Mouse (Mus musculus): ENCODE data around the gene Rnls.

Rnls gene

DNA sequence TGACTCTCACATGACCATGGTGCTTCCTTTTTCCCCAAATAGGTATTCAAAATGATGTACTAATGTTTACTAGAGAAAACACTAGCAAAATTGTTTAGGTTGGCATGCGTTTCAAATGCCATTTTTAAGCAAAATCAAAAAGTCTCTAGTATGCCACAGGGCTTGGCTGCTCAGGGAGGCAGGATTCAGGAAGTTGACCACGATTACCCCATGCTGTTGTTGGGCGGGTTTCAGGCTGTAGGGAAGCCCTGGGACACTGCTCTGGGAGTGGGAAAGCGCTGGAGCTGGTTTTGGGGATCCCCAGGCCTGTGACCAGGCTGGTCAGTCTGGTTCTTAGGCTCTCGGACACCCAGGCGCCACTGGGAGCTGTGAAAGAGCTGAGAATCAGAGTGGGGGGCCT, 213.7 kb downstream of the Rnls start:
- no peak for DNase-seq

DNA sequence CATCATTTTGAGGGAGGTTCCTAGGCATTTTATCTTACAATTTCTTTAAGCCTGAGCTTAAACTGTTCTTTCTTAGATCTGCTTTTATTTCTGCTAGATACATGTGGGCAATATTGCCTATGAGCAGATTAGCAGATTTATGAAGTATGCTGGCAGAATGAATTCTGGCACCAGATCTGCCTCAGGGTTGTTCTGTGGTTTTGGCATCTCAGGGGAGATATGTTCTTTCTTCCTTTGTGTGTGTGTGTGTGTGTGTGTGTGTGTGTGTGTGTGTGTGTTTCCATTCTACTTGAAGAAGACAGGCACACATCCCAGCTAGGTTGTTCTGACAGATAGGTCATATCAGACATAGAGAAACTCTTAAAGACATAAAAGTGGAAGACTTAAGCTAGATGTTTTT, 218.1 kb downstream of the Rnls start:
- DNase-seq: no peak

DNA sequence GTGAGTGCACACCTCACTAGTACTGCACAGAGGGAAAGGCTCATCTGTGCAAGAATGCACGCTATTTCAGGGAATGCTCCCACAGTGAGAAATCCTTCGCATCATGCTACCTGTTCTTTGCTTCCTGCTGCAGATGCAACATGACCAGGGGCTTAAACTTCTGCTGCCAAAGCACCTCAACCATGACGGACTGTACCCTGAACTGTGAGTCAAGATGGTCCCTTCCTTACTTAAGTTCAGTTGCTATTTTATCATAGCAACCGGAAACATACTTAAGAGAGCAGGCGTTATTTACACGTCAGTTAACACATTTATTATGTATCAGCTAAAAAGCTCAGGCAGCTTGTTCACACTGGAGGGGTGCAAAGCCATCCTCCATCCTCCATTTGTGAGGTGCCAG, 222.2 kb downstream of the Rnls start:
- no peak for DNase-seq

DNA sequence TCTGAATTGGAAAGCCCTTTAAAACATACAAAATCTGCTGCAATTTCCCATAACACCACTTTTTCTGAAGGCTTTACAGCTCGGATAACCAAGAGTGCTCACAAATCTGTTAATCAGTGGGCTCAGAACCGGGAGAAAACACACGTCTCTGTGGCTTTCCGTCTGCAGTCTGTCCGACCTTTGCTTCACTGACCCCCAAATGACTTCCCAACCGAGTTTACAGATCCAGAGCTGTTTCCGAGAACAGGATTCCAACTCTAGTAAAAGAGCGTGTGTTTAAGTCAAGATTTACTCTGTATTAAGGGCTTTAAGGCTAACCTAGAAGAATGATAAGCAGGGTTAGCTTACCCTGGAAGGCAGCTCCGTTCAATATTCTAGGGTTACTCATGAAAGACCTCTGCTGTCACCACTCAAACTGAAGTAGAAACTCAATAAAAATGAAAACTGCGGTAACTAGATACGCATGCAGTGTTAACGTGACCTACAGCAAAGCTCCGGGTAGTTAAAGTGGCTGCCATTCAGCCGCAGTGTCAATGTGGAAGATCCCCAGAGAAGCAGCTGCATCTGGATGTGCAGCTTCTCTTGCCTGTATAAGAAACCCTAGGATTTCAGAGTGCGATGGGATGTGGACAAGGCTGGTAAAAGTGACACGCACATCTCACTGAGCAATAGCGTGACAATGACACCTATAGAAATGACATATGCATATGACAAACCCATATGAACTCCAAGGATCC, 224.4 kb downstream of the Rnls start:
- DNase-seq: no peak

DNA sequence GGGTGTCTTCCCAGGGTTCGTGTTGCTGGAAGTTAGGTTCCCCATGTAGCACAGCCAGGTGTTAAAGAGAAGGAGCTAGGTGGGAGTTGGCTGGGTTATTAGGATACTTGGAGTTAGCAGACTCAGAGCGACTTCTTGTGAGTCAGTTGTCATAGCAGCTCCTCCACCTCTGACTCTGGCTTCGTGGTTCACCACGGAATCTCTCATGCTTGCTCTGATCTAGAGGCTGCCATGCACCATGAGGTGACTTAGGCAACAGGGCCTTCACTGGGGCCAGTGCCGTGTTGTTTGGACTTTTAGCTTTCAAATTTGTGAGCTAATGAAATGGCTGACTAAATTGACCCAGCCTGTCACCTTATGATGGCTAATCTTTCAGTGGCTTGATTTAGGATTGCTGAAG, 227.3 kb downstream of the Rnls start:
- no peak for DNase-seq

DNA sequence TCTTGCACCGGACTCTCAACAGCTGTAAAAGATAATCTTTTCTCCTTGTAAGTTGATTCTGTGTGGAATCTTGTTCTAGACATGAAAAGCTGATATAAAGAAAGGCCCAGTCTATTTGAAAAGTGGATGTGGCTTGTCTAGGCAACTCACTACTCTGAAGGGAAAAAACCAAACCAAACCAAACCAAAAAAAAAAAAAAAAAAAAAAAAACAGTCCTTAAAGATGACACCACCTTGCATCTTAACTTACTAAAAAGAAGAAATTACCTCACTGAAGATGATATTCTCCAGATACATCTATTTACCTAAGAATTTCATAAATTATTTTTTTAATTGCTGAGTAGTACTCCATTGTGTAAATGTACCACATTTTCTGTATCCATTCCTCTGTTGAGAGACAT, 230.2 kb downstream of the Rnls start:
- no peak for DNase-seq

DNA sequence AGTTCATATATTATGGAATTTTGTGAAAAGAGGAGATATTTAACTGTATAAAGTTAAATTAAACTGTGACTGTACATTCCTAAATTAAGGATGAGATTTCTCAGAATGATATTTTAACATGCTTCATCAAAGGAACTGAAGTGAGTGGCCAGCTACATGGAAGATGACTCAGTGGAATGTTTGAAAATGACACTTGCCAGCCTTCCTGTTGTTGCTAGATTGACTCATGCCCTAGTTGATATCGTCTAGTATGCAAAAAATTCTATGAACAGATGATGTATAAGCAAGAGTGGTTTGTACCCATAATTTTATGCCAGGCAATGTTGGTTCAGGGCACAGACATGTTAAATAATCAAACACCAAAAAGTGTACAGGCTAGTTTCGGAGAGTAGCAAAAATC, 232.2 kb downstream of the Rnls start:
- DNase-seq: no peak

DNA sequence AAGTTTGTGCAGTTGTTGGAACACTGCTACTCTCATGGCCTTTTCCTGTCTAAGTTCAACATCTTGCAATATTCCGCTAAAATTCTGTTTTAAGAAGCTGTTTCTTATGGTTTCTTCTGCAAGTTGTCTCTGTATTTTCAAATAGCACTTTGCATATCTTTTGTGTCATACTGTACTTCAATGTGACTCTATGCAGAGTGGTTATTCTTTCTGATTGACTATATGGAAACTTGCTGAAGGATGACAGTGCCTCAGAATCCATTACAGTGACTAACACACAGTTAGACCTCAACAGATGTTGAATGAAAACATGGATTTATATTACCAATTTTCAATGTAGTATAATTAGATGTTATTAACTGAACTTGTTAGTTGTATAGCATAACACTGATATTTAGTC, 232.9 kb downstream of the Rnls start:
- no peak for DNase-seq

DNA sequence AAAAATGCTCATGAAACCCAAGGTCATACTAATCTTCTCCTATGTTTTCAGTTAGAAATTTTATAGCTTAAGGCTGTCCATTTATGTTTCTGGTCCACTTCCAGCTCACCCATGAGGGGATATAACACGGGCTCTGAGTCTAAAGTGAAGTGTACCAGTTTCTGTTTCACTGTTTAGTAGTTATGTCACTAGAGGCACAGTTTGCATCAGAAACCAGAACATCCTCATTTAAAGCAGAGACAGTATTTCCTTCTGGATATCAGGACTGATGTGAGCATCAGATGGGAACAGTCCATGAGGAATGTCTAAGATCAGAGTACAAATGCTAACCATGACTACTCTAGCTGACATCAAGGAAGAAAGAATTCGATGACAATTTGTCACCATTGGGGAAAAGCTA, 233.9 kb downstream of the Rnls start:
- DNase-seq: no peak

DNA sequence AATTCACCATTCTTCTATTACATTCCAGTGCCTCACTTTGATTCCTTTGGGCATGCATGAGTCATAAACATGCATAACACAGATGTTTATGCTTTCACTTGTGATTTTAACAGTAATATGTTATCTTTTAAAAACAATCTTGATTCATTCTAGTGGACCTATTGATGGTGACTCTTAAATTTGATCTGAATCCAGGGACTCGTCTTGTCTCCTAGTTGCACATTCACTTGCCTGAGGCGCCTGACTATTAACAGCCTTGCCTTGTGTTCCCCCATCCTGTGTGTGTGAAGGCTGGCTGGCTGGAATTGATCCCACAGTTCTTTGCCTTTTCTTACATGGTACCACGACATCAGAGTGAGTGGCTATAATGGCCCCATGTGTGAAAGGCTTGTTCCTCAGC, 243.7 kb downstream of the Rnls start:
- no peak for DNase-seq

DNA sequence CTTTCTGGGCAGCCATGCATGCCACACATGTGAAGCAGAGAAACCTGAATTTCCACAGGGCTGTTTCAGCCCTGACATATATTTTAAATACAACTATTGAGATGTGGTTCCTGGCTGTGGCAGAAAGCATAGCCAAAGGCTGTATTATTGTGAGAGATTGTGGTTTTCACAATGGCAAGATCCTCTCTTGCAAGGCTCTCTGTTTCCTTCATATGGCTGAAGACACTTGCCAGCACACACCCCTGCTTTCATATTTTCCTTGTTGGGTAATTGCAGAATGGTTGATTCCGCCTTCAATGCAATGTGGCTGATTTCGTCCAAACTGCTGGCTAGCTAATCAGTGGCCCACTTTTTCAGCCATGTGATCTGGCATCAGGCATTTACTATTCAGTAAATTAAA, 248.9 kb downstream of the Rnls start:
- no peak for DNase-seq

DNA sequence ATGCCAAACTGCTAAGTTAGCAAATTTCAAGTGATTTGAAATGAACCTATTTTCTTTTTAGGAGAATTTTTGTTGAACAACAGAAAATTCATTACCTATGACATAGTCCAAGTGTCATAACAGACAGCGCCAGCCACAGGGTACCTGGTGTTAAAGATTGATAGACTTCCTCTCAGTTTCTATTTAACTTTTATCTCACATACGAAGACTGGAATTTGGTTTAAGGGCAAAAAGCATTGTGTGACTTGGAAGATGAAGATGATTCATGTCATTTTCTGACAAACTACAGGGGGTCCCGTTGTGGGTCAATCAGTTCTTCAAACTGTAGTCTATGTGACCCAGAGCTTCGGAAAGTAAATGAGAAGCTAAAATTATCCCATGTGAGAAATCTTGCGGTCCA, 254.8 kb downstream of the Rnls start:
- no peak for DNase-seq

DNA sequence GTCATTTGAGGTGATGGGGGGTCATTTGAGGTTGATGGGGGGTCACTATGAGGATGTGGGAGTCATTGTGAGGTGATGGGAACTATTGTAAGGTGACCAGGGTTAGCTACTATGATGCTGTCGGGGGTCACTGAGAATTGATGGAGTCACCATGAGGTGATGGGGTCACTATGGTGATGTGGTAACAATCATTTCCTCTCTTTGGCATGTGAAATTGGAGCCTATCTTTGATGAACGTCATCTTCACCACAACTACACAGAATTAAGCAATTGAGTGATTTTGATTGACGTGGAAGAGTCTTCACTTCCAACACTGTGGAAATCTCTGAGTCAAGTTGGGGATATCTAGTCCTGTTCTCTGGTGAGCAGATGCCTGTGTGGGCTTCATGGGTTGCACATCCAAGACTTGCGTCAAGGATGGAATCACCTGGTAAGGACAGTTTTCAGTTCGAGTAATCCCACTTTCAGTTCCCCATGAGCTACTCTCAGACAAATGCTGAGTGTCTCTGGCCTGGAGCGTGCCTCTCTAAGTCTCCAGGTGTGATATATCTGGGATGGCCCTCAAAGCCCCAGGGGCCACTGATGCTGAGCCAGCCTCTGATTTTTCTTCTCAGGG, 269.4 kb downstream of the Rnls start:
- DNase-seq: no peak

DNA sequence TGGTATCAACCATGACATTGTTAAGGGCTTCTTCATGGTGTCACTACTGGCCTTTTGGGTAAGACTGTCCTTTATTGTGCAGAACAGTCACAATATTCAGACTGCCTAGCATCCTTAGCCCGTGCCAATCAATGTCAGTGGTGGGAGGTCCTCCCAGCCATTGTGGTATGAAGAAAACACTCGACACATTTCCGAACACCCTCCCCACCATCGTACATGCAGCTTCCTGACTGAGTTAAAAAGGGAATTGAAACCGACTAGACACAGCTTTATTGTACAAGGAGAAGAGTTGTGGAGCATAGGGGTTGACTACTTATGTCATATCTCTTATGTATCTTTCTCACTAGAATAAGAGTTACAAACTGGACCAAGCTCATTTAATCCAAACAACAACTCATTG, 272.1 kb downstream of the Rnls start:
- no peak for DNase-seq

DNA sequence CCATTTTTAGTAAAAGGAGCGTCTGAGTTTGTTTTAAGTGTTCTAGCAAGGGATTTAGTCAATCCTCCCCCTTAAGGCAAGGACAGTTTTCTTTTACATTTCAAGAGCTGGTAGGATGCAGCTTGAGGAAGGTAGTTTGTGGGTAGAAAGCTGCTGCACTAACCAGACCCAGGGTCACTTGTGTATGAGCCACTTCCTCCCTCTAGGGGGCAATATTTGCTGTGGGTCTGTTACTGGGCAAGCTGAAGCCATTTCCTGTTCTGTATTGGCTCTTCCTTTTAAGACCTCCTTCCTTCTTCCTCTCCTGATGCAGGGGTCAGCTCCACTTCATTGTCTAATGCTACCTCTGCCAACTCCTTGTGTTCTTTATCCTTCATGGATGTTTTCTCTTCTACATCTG, 273.2 kb downstream of the Rnls start:
- peak; percentile 10 for DNase-seq

DNA sequence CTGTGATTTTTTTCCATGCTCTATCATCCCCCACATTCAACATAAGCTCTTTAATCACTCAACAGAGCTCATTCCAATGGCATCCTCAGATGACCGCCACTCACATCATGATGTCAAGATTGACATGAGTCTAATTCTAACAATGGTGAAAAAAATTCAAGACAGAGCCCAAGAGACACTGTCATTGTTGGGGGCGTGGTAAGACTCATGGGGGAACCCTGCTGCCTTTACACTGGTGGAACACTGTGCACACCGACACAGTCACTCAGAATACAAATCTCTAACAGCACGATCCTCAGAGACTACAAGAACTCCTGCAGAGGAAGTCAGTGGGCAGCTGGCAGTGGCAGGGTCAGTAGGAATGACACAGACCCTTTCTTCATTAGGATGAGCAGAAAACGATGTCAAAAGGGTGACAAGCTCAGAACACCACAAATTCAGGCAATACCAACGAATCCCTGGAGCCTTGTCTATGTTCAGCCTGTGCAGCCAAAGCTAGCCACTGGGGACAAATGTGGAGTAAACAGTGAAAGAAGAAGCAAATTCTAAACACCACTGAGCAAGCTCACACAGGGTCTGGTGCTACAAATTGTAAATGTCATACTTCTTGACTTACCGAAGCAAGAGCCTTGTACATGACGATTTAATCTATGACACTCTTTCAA, 277.3 kb downstream of the Rnls start:
- DNase-seq: peak; percentile 36

DNA sequence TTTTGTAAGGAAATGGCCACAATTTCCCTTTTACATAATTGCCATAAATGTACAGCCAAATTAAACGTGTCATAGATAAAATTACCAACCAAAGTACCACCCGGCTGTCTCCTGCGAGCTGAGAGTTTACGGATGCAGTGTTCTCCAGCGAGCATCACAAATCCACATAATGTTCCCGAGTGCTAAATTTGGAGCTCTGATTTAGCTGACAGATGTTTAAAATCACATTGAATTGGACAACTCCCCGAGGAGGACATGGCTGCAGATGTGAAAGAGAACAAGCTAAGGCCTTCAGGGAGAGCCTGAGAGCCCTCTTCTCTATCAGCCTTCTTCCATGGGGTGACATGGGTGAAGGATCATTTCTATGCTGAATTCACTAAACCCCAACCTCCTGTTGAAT, 278.3 kb downstream of the Rnls start:
- DNase-seq: peak; percentile 40

DNA sequence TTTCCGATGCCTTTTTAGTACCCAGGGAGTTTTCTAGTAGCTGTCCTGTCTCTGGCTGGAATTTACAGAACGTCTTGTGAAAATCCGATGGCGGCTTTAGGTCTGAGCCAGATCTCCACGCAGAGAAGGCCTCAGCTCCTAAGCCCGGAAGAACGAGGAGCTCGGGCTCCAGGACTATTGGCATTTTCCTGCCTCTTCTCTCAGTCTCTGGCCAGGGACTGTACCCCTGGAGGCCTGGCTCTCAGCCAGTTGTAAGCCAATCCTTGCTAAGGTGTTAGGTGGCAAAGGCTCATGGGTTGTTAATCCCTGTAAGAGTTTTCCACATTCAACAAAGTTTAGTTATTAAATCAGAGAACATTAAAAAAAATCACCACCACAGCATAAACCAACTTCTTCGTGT, 281.7 kb downstream of the Rnls start:
- DNase-seq: no peak

DNA sequence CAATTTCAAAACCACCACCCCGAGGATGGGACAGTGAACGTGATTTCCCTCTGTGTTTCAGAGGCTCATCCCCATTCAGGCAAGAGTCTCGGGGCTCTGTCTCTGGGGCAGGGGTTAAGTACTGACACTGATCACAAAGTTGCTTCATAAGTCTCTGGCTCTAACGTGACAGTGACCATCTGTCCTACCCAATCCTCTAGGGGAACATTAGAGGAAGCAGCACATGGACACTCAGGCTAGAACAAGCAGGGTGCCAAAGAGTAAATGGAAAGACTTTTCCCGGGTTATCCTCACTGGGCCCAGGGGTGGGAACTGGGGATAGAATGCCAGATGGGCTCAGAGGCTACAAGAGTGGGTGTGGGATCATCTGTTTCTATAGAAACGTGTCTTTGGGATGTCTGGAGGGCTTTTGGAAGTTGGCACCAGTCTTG, 282.1 kb downstream of the Rnls start:
- DNase-seq: peak; percentile 70

DNA sequence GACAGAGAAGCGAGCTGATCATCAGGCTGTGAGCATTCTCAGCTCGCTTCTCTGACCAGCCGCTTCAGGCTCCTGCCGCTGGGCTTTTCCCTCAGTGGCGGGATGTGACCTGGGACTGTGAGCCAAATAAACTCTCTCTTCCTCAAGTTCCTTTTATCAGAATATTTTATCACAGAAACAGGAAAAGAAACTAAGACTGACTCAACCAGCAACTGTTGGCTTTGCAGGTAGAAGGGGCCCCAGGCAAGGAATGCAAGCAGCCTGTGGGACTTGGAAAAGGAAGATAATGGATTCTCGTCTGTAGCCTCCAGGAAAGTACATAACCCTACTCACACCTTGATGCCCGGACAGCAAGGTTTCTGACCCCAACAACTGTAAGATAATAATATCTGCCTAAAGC, 283.0 kb downstream of the Rnls start:
- no peak for DNase-seq

DNA sequence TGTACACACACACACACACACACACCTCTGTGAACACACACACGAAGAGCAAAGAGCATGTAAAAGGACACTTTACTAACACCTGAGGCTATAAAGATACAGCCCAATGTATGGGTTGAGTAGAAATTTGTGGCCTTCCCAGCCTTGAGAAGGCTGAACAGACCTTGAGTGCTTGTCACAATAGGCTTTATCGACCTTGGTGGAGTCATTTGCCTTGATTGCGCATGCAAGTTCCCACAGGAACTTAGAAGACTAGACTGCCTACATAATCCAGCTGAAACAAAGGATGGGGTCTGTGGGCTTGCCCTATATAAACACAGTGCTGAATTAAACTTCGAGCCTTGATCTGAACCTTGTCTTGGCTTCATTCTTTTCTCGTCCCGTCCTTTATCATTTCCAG, 288.2 kb downstream of the Rnls start:
- no peak for DNase-seq

DNA sequence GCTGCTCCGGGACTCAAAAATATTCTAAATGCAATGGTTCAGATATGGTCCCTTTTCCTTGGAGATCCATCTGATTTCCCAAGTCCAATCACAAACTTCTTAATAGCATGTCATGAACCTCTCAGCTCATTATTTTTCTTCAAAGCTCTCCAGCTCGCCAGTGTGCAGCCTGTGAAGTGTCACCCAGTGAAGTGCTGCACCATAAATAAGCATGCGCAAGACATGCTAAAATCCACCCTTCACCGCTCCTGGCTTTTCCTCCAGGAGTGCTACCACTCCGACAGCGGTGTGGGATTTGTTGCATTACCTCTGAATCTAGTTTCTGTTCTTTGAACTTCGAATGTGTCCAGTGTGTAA, 289.3 kb downstream of the Rnls start:
- peak; percentile 36 for DNase-seq

DNA sequence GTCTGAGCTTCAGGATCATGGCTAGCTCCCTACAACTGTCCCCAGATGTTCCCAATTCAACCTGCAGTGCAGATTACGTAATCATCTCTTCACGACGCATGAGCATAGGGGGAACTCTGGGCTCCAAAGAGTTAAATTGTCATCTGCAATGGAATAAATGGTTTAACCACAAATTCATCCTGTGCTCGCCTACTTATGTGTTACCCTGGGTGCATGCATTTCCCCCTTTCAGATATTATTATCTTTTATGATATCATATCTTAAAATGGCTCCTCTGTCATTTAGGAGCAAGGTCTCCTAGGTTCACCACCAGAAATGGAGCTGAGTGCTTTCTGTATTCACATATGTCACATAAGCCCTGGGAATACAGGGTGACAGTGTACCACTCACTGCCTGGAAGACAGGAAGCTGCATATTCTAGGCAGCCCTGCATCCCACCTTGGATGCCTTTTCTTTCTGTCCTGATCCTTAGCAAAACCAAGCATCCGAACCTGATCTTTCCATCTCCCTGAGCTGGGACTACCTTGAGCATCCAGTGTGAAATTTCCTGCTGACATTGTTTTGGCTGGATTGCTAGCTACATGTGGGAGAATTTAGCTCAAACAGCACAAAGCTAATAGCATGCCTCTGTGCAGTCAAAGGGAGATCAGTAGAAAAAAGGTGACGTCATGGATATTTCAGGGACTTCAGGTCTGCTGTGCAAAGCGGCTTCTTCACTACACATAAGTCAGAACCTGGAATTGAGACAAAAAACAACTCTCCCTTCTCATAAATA, 289.9 kb downstream of the Rnls start:
- no peak for DNase-seq

Measured in lung, postnatal 10 days (tissue).